Mouse (Mus musculus) gastrocnemius, postnatal 14 days (tissue): ENCODE measurements at regions not wholly inside any gene's neighbourhood (a gene's known extent, or its start where the extent isn't known, plus 50 kb on each side); places are given as distances from the start of the nearest gene placed in this dataset.

Experiments used
- DNase-seq: peaks from one replicate; pipeline ENCODE4 v3.0.0; 2021; ENCODE audit warnings: mixed read lengths
- intact Hi-C: fragments of 180-260 bp; cut with DNase I; formaldehyde crosslinking; loops from one replicate; pipeline ENCODE4 v1.15.1; 2025; ENCODE audit warnings: low total_unique reads
- microRNA-seq, 2 experiments: library from miRNA; unstranded; fragments of <30 nt; microRNA quantifications; one replicate each; pipeline ENCODE4 v1.2.0; 2021

- DNase-seq, result no peak
- intact Hi-C loops, result loop anchor here (10.0 kb wide), 1 partner anchor 155 kb away; no protein-coding TSS in a partner anchor
Measured at GRCm38 (mm10) chr5:64739311-64740261, 63.6 kb upstream of the Klf3 start.

GRCm38 (mm10) chr5:64744041-64744440 lies 59.1 kb upstream of the Klf3 start:
- intact Hi-C loops, result no loop called here
- no peak for DNase-seq

GRCm38 (mm10) chr5:64744455-64744854 lies 58.7 kb upstream of the Klf3 start:
- no peak for DNase-seq
- intact Hi-C loops, result no loop called here

- intact Hi-C loops, result no loop called here
- no peak for DNase-seq
Measured at GRCm38 (mm10) chr5:64747461-64747860, 55.7 kb upstream of the Klf3 start.

- intact Hi-C loops, result no loop called here
- no peak for DNase-seq
Measured at GRCm38 (mm10) chr5:64749415-64750166, 53.6 kb upstream of the Klf3 start.

GRCm38 (mm10) chr5:64750406-64750805 lies 52.8 kb upstream of the Klf3 start:
- no peak for DNase-seq
- intact Hi-C loops, result no loop called here

- intact Hi-C loops, result no loop called here
- no peak for DNase-seq
Measured at GRCm38 (mm10) chr5:64750976-64751656, 52.1 kb upstream of the Klf3 start.

- intact Hi-C loops, result no loop called here
- DNase-seq, result no peak
Measured at GRCm38 (mm10) chr5:64753142-64753750, 49.9 kb upstream of the Klf3 start.

Small RNAs in the stretch of these regions (microRNA-seq; reads per million reads assigned to microRNA genes)
- gene Gm25306, result 0 reads per million in 2 experiments
